Mouse (Mus musculus): ENCODE measurements around the gene Ppp2ca.
A peak's percentile ranks its signal among the peaks of the same experiment; 100 is the strongest.

Gene Ppp2ca

GRCm38 (mm10) chr11:52098398-52098946, at the start of gene Ppp2ca:
Gene Ppp2ca, plus strand, starts transcription at chr11:52098681.
- DNase-seq (ENCODE audit: low read depth), result peak; percentile 99

- peak; percentile 35 for DNase-seq (ENCODE audit: low read depth)
These were observed 45.1 kb upstream of the Ppp2ca start for GRCm38 (mm10) chr11:52053371-52053770.

GRCm38 (mm10) chr11:52054728-52055127, 43.8 kb upstream of the Ppp2ca start:
- no peak for DNase-seq (ENCODE audit: low read depth)

GRCm38 (mm10) chr11:52056198-52056597, 42.3 kb upstream of the Ppp2ca start:
- DNase-seq (ENCODE audit: low read depth), result no peak

- no peak for DNase-seq (ENCODE audit: low read depth)
These were observed 39.5 kb upstream of the Ppp2ca start for GRCm38 (mm10) chr11:52059001-52059400.

GRCm38 (mm10) chr11:52060315-52060714, 38.2 kb upstream of the Ppp2ca start:
- DNase-seq (ENCODE audit: low read depth), result no peak

GRCm38 (mm10) chr11:52062406-52062805, 36.1 kb upstream of the Ppp2ca start:
- DNase-seq (ENCODE audit: low read depth), result no peak

GRCm38 (mm10) chr11:52064398-52064797, 34.1 kb upstream of the Ppp2ca start:
- DNase-seq (ENCODE audit: low read depth), result no peak

GRCm38 (mm10) chr11:52065841-52066240, 32.6 kb upstream of the Ppp2ca start:
- no peak for DNase-seq (ENCODE audit: low read depth)

- DNase-seq (ENCODE audit: low read depth), result peak; percentile 97
These were observed 26.7 kb upstream of the Ppp2ca start for GRCm38 (mm10) chr11:52071768-52072167.

- DNase-seq (ENCODE audit: low read depth), result no peak
These were observed 24.8 kb upstream of the Ppp2ca start for GRCm38 (mm10) chr11:52073528-52074170.

GRCm38 (mm10) chr11:52074626-52075470, 23.6 kb upstream of the Ppp2ca start:
- DNase-seq (ENCODE audit: low read depth), result no peak

- no peak for DNase-seq (ENCODE audit: low read depth)
These were observed 22.5 kb upstream of the Ppp2ca start for GRCm38 (mm10) chr11:52075794-52076633.

GRCm38 (mm10) chr11:52076742-52077352, 21.6 kb upstream of the Ppp2ca start:
- DNase-seq (ENCODE audit: low read depth), result no peak

GRCm38 (mm10) chr11:52077939-52078338, 20.5 kb upstream of the Ppp2ca start:
- peak; percentile 23 for DNase-seq (ENCODE audit: low read depth)

GRCm38 (mm10) chr11:52079978-52080377, 18.5 kb upstream of the Ppp2ca start:
- peak; percentile 94 for DNase-seq (ENCODE audit: low read depth)

- no peak for DNase-seq (ENCODE audit: low read depth)
These were observed 17.8 kb upstream of the Ppp2ca start for GRCm38 (mm10) chr11:52080656-52081055.

- no peak for DNase-seq (ENCODE audit: low read depth)
These were observed 12.7 kb upstream of the Ppp2ca start for GRCm38 (mm10) chr11:52085857-52086203.

- DNase-seq (ENCODE audit: low read depth), result peak; percentile 64
These were observed 12.1 kb upstream of the Ppp2ca start for GRCm38 (mm10) chr11:52086204-52086864.

- DNase-seq (ENCODE audit: low read depth), result peak; percentile 39
These were observed 9.2 kb upstream of the Ppp2ca start for GRCm38 (mm10) chr11:52089291-52089690.

GRCm38 (mm10) chr11:52091261-52091660, 7.2 kb upstream of the Ppp2ca start:
- no peak for DNase-seq (ENCODE audit: low read depth)
